Mouse (Mus musculus): Measurements from ENCODE around the gene Ampd3.

GRCm38 (mm10) chr7:110756440-110756839 is 11.6 kb upstream of the Ampd3 start:
- TF ChIP-seq CTCF (IDR thresholded peaks at IDR 0.05; ENCODE audit: control insufficient read depth, insufficient read depth, insufficient replicate concordance, low read depth, low read length) (no peak), POLR2A (IDR thresholded peaks at IDR 0.05; ENCODE audit: control insufficient read depth, low read depth, low read length) (no peak)

Data from testis, adult 2 months (tissue).